Mouse (Mus musculus): Measurements from ENCODE around the gene Bricd5.

GRCm38 (mm10) chr17:24468636-24469246 is 4.9 kb upstream of the Bricd5 start:
- TF ChIP-seq EP300 (IDR thresholded peaks at IDR 0.05; ENCODE audit: low read depth), result no peak
- no peak for TF ChIP-seq CTCF (IDR thresholded peaks at IDR 0.05; ENCODE audit: low read depth)
